Mouse (Mus musculus): ENCODE measurements at regions not wholly inside any gene's neighbourhood (a gene's known extent, or its start where the extent isn't known, plus 50 kb on each side); places are given as distances from the start of the nearest gene placed in this dataset.

DNA sequence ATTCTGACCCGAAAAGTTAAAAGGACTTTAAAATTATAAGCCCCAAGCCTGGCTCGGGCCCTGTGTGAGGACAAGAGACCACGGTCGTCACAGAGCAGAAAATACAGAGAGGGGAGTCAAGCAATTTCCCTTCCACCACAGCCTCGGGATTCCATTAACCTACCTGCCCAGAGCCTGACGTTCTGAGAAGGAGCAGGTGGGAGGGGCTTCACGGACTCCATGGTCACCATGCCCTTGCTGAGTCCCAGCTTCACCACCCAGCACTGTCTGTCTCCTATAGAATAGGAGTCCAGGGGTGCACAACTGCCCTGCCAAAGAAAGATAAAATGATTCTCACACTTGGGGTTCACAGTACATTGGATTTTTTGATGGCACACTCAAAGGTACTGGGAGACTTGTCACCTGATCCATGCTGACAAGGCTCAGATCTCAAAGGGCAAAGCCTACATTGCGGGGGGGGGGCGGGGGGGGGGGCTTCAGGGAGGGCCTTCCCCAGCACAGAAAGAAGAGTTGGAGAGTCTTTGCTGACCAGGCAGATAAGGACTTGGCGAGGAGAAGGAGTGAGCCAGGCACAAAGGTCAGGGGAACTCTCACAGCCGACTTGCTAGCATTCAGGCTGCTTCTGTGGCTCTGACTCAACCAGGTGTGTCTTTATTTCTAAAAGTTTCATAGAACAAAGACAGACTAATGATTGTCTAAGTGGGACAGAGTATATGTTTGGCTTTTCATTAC lies 166.1 kb downstream of the Ptpru start:
- TF ChIP-seq CTCF (IDR thresholded peaks at IDR 0.05; ENCODE audit: control insufficient read depth, insufficient read depth, low read length), result no peak
- no peak for TF ChIP-seq POLR2A (IDR thresholded peaks at IDR 0.05; ENCODE audit: borderline replicate concordance, control insufficient read depth, low read depth, low read length)
- 59% methylated on average over 11 of the region's 11 CpGs for WGBS
- H3K4me3 ChIP-seq (replicated peaks; ENCODE audit: control insufficient read depth, low read depth, low read length), result no peak overlapping the region

DNA sequence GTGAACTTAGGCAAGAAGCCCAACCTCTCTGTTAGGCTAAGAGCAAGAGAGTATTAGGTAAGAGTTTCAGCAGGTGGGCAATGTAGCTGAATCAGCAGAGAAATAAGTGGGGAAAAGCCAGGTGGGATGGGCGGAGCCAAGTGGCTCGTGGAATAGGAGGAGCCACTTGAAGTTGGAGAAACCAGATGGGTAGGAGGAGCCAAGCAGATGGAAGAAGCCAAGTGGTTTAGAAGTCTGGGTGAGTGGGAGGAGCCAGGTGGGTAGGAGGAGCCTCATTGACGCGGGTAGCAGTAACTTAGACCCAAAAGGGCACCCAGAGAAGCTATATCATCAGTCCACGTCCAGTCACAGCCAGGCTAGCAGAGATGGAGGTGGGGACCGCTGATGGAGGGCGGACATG lies 160.1 kb downstream of the Ptpru start:
- no peak for TF ChIP-seq CTCF (IDR thresholded peaks at IDR 0.05; ENCODE audit: control insufficient read depth, insufficient read depth, low read length)
- no peak for TF ChIP-seq POLR2A (IDR thresholded peaks at IDR 0.05; ENCODE audit: borderline replicate concordance, control insufficient read depth, low read depth, low read length)
- Histone ChIP-seq H3K4me3 (replicated peaks; ENCODE audit: control insufficient read depth, low read depth, low read length) (no peak overlapping the region), H3K4me1 (ENCODE audit: control insufficient read depth, insufficient read depth, low read length) (no peaks in the 10 kb centered on the region), H3K27ac (ENCODE audit: control insufficient read depth, insufficient read depth, low read depth, low read length, poor library complexity) (no peak overlapping the region)
- 67% methylated on average over 7 of the region's 7 CpGs for WGBS

More for the DNA sequence above, 166.1 kb downstream of the Ptpru start:
- Histone ChIP-seq H3K27ac (ENCODE audit: control insufficient read depth, insufficient read depth, low read depth, low read length, poor library complexity) (no peak overlapping the region), H3K4me1 (ENCODE audit: control insufficient read depth, insufficient read depth, low read length) (no peaks in the 10 kb centered on the region)

DNA sequence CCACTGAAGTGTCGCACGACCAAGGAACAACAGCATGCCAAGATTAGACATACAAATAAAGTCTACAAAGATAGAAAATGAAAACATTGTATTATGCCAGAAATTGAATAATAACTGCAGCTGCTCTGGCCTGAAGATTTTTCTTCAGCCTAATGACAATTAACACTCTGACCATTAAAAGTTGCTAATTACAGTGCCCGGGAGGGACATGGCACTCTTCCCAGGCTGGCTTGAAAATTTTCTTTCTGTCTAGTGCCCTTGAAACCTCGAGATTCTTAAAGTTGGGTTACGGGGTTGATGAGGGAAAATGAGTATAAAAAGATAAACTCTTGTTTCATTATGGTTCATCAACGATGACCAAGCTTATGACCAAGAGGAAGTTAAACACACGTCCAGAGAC lies 154.9 kb downstream of the Ptpru start:
- no peak for TF ChIP-seq POLR2A (IDR thresholded peaks at IDR 0.05; ENCODE audit: borderline replicate concordance, control insufficient read depth, low read depth, low read length)
- TF ChIP-seq CTCF (IDR thresholded peaks at IDR 0.05; ENCODE audit: control insufficient read depth, insufficient read depth, low read length), result no peak
- H3K27ac ChIP-seq (ENCODE audit: control insufficient read depth, insufficient read depth, low read depth, low read length, poor library complexity), result no peak overlapping the region
- WGBS, result 64% methylated on average over 7 of the region's 7 CpGs
- H3K4me3 ChIP-seq (replicated peaks; ENCODE audit: control insufficient read depth, low read depth, low read length), result no peak overlapping the region
- H3K4me1 ChIP-seq (ENCODE audit: control insufficient read depth, insufficient read depth, low read length), result no peaks in the 10 kb centered on the region

DNA sequence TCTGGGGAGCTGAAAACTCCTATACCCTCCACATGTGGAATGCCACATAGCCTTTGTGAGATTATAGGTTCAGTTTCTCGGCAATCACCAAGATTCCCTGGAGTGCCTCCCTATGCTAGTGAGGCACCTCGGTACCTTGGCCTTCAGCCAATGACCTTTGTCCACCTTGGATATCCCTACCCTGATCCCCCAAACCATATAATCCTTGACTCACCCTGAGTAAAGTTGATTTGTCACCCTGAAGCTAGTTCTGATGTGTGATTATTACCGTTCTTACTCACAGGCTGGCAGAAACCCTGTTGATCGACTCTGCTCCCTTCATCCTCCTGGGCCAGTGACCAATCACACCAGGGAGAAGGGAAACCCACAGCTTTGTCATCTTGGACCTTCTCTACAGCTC lies 152.5 kb downstream of the Ptpru start:
- WGBS, result 83% methylated on average over 4 of the region's 4 CpGs
- Histone ChIP-seq H3K4me1 (ENCODE audit: control insufficient read depth, insufficient read depth, low read length) (no peaks in the 10 kb centered on the region), H3K27ac (ENCODE audit: control insufficient read depth, insufficient read depth, low read depth, low read length, poor library complexity) (no peak overlapping the region), H3K4me3 (replicated peaks; ENCODE audit: control insufficient read depth, low read depth, low read length) (no peak overlapping the region)
- TF ChIP-seq CTCF (IDR thresholded peaks at IDR 0.05; ENCODE audit: control insufficient read depth, insufficient read depth, low read length), result no peak
- no peak for TF ChIP-seq POLR2A (IDR thresholded peaks at IDR 0.05; ENCODE audit: borderline replicate concordance, control insufficient read depth, low read depth, low read length)

DNA sequence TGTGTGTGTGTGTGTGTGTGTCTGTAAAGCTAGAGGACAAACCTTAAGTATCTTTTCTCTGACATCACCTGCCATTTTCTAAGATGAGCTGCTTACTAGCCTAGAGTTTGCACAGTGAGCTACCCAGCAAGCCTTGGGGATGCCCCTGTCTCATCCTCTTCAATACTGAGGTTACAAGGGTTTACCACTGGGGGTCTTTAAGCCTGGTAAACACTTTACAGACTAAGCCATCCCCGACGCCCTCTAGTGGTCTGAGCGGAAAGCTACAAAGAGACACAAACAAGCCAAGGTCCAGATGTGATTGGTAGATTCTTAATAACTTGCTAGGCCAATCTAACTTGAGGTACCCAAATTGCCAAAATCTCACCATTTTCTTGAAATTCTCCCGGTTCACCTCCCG lies 143.9 kb downstream of the Ptpru start:
- TF ChIP-seq POLR2A (IDR thresholded peaks at IDR 0.05; ENCODE audit: borderline replicate concordance, control insufficient read depth, low read depth, low read length) (no peak), CTCF (IDR thresholded peaks at IDR 0.05; ENCODE audit: control insufficient read depth, insufficient read depth, low read length) (peak; percentile 17; the same call in 1 of the 2 replicates)

DNA sequence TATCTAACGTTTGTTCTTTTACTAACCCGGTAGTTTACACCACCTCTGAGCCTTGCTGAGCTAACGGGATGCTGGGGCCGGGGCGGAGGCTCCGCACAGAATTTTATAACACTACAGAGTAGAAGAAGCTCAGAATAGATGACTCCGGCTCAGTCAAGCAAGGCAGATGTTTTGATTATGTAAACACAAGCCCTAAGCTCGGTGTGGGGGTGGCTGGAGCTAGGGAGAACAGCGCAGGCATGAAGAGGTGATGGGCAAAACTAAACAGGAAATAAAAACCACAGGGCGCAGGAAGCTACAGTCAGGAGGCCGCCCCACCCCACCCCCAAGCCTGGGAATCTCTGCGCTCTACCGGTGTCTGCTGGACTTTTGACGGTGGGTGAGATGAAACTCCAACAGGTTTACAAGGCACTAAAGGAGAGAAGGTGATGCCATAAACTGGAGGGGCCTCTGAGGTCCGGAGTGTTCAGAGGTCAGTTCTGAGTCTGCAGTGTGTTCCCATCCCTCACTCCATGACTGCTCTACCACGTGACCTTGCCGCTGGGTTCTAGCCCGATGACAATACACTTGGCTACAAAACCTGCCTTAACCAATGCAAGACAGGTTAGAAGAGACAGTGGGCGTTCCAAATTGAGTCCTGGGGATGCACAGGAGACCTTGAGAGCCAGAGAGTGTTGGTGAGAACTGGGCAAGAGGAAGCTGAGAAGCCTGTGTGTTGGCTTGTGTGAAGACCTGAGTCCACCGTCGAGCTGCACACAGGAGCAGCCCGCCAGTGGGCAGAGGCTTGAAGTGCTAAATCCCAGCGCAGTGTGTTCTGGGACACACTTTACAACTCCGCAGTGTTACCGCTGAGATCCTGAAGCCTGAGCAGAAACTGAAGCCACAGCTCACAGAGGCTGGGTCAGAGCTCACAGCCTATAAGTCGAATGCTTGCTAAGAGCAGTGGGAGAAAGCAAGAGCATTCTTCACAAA lies 141.9 kb downstream of the Ptpru start:
- TF ChIP-seq CTCF (IDR thresholded peaks at IDR 0.05; ENCODE audit: control insufficient read depth, insufficient read depth, low read length) (no peak), POLR2A (IDR thresholded peaks at IDR 0.05; ENCODE audit: borderline replicate concordance, control insufficient read depth, low read depth, low read length) (no peak)
- Histone ChIP-seq H3K27ac (ENCODE audit: control insufficient read depth, insufficient read depth, low read depth, low read length, poor library complexity) (no peak overlapping the region), H3K4me1 (ENCODE audit: control insufficient read depth, insufficient read depth, low read length) (no peaks in the 10 kb centered on the region), H3K4me3 (replicated peaks; ENCODE audit: control insufficient read depth, low read depth, low read length) (no peak overlapping the region)
- 27% methylated on average over 26 of the region's 26 CpGs for WGBS

More for the DNA sequence above, 143.9 kb downstream of the Ptpru start:
- WGBS, result 16% methylated on average over 5 of the region's 5 CpGs
- H3K27ac ChIP-seq (ENCODE audit: control insufficient read depth, insufficient read depth, low read depth, low read length, poor library complexity), result no peak overlapping the region
- H3K4me3 ChIP-seq (replicated peaks; ENCODE audit: control insufficient read depth, low read depth, low read length), result no peak overlapping the region
- no peaks in the 10 kb centered on the region for H3K4me1 ChIP-seq (ENCODE audit: control insufficient read depth, insufficient read depth, low read length)

Measured in bone marrow, adult 2 months (tissue).